Mouse (Mus musculus): ENCODE measurements around the gene Lfng.

GRCm38 (mm10) chr5:140596927-140597588, 10.1 kb upstream of the Lfng start:
- TF ChIP-seq POLR2A (IDR thresholded peaks at IDR 0.05; ENCODE audit: extremely low read depth, insufficient read depth, low read length) (no peak), CTCF (IDR thresholded peaks at IDR 0.05; ENCODE audit: extremely low read depth, insufficient read depth, low read length) (no peak)

Data from cortical plate, adult 2 months (tissue).